Mouse (Mus musculus) neural tube, embryonic 10.5 days (tissue): ENCODE data around the gene Tcl1b5.
"Not testable (repeated sequence)": the region's sequence is repeated elsewhere in the genome, so short reads cannot be mapped to it uniquely, and the experiment has no call there.

Experiments used
- DNase-seq: peaks from one replicate; pipeline ENCODE4 v3.0.0-alpha.2; 2017; ENCODE audit warnings: low spot score; ENCODE audit errors: extremely low spot score

Tcl1b5 gene

GRCm38 (mm10) chr12:105176044-105176443 is at the start of gene Tcl1b5:
Gene Tcl1b5, plus strand, starts transcription at chr12:105176344.
- not testable (repeated sequence) for DNase-seq

- no peak for DNase-seq
Measured at GRCm38 (mm10) chr12:105126516-105126915, 49.6 kb upstream of the Tcl1b5 start.

- no peak for DNase-seq
Measured at GRCm38 (mm10) chr12:105127607-105128006, 48.5 kb upstream of the Tcl1b5 start.

DNA sequence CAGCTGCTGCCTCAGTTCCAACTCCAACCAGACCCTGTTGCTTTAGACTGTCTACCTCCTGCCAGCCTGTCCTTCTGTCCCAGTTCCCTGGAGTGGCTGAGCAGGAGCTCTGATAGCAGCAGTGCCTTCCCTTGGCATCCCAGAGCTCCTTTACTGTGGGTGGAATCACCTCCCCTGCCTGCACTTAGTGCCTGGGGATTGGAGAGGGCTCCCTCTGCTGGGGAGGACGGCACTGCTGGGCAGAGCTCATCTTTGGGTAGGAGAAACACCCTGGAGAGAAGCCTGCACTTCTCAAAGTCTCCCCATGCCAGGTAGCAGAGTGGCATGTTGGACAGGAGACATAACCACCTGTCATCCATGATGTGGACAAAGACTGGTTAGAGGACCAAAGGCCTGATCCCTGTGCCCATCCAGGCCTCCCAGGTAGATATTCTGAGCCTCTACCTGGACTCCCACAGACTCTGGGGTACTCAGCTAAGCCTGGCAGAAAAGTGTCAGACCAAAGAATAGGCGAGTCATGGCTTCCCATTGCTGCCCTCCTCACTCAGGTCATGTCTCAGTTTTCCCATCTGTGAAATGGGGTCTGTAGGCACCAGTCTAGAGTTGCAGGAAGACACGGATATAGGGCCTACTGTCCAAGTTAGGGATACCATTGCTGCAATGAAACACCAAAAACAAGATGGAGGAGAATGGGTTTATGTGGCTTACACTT is 46.5 kb upstream of the Tcl1b5 start:
- not testable (repeated sequence) for DNase-seq

- not testable (repeated sequence) for DNase-seq
Measured at GRCm38 (mm10) chr12:105134167-105134566, 42.0 kb upstream of the Tcl1b5 start.

DNA sequence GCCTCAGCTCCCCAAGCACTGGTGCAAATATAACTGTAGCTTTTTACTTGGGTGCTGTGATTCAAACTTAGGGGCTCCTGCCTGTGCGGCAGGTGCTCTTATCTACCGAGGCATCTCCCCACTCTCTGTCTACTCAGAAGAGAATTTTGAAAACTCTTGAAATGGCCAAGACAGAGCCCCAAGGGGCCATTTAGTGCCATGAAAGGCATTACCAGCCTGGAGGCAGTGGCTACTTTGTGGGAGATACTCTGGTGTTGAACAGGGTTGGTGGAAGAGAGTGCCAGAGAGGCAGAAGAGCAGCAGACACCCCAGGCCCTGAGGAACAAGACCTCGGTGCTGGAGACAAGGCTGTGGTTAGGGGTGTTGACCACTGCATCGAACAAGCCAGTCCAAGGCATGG is 41.3 kb upstream of the Tcl1b5 start:
- not testable (repeated sequence) for DNase-seq

- not testable (repeated sequence) for DNase-seq
Measured at GRCm38 (mm10) chr12:105137729-105138128, 38.4 kb upstream of the Tcl1b5 start.

DNA sequence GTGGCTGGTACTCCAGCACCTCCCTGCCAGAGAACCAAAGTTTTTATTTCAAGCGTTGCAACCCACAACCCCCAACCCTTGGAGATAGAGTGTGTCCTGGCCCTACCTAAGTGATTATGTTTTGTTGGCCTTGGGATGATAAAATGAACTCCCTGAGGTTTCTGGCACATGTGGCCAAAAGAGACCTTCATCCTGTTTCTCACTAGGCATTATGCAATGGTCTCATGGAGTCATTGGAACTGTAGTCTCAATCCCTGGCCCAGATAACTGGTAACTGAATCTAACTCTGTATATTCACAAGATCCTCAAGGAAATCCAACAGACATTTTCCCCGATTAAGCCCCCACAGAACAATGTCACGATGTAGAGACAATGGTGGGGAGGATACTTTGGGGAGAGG is 33.0 kb upstream of the Tcl1b5 start:
- DNase-seq: no peak

- DNase-seq: not testable (repeated sequence)
Measured at GRCm38 (mm10) chr12:105144928-105145327, 31.2 kb upstream of the Tcl1b5 start.

- no peak for DNase-seq
Measured at GRCm38 (mm10) chr12:105145714-105146113, 30.4 kb upstream of the Tcl1b5 start, which contains the start of gene Tcl1b2. Gene Tcl1b2, plus strand, starts transcription at chr12:105146014.

DNA sequence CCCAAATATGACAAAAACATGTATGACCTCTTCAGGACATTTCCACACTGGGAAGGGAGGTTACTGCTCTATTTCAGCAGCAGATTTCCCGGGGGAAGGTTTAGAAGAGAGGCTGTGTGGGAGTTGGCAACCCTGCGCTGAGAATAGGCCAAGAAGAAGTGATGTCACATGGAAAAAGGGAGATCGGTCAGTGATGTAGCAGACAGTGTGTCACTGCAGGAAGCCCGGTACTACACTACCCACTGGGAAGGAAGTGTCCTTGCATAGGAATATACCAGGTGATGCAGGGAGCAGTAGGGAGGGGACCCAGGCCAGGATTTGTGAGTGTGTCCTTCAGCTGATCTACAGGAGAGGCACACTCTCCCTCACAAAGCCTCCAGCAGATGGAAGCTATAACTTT is 20.9 kb upstream of the Tcl1b5 start:
- not testable (repeated sequence) for DNase-seq

- DNase-seq: no peak
Measured at GRCm38 (mm10) chr12:105158842-105159241, 17.3 kb upstream of the Tcl1b5 start.

GRCm38 (mm10) chr12:105159390-105159789 is 16.8 kb upstream of the Tcl1b5 start, which contains the start of gene Tcl1b1:
Gene Tcl1b1, plus strand, starts transcription at chr12:105159690.
- no peak for DNase-seq

- no peak for DNase-seq
Measured at GRCm38 (mm10) chr12:105166734-105167133, 9.4 kb upstream of the Tcl1b5 start.

- no peak for DNase-seq
Measured at GRCm38 (mm10) chr12:105173366-105173765, 2.8 kb upstream of the Tcl1b5 start.

DNA sequence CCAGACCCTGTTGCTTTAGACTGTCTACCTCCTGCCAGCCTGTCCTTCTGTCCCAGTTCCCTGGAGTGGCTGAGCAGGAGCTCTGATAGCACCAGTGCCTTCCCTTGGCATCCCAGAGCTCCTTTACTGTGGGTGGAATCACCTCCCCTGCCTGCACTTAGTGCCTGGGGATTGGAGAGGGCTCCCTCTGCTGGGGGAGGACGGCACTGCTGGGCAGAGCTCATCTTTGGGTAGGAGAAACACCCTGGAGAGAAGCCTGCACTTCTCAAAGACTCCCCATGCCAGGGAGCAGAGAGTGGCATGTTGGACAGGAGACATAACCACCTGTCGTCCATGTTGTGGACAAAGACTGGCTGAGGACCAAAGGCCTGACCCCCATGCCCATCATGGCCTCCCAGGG is 1.8 kb upstream of the Tcl1b5 start:
- DNase-seq: not testable (repeated sequence)

GRCm38 (mm10) chr12:105181040-105181644 is 5.0 kb downstream of the Tcl1b5 start:
- not testable (repeated sequence) for DNase-seq

DNA sequence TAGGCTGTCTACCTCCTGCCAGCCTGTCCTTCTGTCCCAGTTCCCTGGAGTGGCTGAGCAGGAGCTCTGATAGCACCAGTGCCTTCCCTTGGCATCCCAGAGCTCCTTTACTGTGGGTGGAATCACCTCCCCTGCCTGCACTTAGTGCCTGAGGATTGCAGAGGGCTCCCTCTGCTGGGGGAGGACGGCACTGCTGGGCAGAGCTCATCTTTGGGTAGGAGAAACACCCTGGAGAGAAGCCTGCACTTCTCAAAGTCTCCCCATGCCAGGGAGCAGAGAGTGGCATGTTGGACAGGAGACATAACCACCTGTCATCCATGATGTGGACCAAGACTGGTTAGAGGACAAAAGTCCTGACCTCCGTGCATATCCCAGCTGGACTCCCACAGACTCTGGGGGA is 12.8 kb downstream of the Tcl1b5 start:
- DNase-seq: not testable (repeated sequence)

DNA sequence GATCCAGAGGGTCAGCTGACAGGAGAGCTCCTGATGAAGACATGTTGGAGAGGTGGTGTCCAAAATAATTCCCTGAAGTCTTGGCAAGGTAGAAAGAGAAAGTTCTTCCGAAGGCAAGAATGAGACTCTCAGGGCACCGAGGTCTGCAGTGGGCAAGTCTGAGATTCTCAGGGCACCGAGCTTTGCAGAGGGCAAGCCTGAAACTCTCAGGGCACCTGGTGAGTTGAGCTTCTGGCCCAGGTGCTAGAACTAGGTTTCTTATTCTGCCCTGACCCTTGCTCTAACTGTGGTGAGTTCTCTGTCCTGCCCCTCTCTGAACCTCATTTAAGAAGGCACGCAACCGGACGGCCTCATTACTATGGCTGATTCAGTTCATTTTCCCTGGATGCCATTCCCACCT is 14.6 kb downstream of the Tcl1b5 start, which contains the start of gene Tcl1b3:
Gene Tcl1b3, plus strand, starts transcription at position 301 of the 400 bp plus-strand sequence.
- DNase-seq: not testable (repeated sequence)

DNA sequence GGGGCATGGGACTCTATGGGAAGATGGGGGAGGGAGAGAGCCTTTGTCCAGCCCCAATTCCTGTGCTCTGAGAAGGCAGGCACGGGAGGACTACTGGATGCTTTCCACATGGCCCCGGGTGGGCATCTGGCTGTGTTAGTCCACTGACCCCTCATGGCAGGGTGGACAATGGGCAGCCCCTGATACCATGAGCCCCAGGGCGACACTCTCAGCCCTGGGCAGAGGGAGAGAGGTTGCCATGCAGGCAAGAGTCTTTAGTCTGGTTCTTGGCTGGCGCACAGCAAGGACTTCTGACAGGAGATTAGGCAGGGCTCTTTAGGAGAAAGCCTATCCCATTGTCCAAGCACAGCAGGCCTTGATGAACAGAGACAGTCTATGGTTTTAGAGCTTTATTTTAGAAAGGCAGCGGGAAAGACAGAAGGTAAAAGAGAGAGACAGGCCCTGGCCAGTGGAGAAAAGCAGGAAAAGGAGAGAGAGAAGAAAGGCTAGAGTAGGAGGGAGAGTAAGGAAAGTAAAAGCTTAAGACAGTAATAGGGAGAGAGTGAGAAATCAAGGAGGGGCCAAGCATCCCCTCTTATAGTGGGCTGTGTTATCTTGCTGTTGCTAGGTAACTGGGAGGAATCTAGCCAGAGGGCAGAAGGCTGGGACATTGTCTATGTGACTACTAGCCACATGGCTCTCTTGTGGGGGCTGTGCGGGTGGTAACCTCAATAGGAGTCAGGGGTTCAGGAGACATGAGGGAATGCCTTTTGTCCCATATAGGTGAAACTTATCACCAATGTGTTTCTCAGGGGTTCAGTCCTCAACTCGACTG is 23.7 kb downstream of the Tcl1b5 start:
- DNase-seq: peak; percentile 16

GRCm38 (mm10) chr12:105201657-105202056 is 25.5 kb downstream of the Tcl1b5 start, which contains the start of gene Tcl1b4:
Gene Tcl1b4, plus strand, starts transcription at chr12:105201957.
- not testable (repeated sequence) for DNase-seq

DNA sequence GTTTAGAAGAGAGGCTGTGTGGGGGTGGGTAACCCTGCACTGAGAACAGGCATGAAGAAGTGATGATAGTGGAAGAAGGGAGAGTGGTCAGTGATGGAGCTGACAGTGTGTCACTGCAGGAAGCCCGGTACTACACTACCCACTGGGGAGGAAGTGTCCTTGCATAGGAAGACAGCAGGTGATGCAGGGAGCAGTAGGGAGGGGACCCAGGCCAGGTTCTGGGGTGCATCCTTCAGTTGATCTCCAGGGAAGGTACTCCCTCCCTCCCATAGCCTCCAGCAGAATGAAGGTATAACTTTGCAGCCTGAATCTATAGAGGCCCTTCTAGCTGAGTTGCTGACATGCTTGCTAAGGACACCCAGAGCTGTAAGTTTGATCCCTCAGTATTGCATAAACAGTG is 30.9 kb downstream of the Tcl1b5 start:
- no peak for DNase-seq
